Comparison of ENCODE assay signal across 14 mouse cellular contexts in the genomic region with DNA sequence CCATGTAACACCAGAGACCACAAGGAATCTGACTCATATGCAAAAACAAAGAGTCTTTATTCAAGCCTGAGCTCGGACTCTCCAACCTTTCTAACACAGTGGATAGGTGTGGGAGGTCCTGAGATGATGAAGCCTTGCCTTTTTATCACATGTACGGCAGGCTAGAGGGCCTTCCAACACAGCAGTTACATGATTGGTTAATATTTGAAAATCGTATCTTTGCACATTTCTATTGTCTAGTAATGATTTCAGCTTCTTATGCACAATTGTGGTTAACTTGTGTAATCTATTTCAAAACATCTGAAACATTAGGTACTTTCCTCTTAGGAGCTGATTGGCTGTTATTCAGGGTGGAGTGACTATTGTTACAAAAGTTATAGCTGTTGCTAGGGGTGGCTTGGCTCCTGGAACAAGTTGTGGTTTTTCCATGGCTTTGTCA. TPM values are rescaled to one million over a fixed set of nuclear protein-coding genes. Genes with fewer than 3 reads are reported as not detected.
DNase-seq lines count a peak whose midpoint lies in the region; ATAC-seq and TF ChIP-seq lines count a peak whose summit lies in the region.
"Had no signal": no experiment of that assay in that cellular context is flagged by ENCODE, and none has a peak within 500 bp of the region (broad histone marks: within the 10 kb centered on the region; RNA-seq: fewer than 3 reads in every experiment).

No protein-coding gene starts in this region.

- no peaks in the 10 kb centered on the region for H3K36me3 ChIP-seq in limb, embryonic 11.5 days (ENCODE audit: control insufficient read depth, insufficient read depth, low read length)
- H3K36me3 ChIP-seq in limb, embryonic 10.5 days: no peaks in the 10 kb centered on the region
- no peaks in the 10 kb centered on the region for H3K36me3 ChIP-seq in intestine, postnatal 0 days (ENCODE audit: control insufficient read depth, insufficient read depth)
- H3K36me3 ChIP-seq: forebrain, embryonic 15.5 days; limb, embryonic 15.5 days; midbrain, embryonic 13.5 days had no signal

- peak; percentile 9 for DNase-seq in limb, embryonic 11.5 days (ENCODE audit: low spot score)
- DNase-seq in limb, embryonic 10.5 days (ENCODE audit: low spot score): no peak
- DNase-seq in induced T-regulatory cell, adult 2 months (ENCODE audit: low read depth): peak; percentile 76
- DNase-seq in spleen, adult 12 weeks (ENCODE audit: low spot score): no peak
- no peak for DNase-seq in cerebellum, adult 11 months
- DNase-seq: kidney, adult 2 months; layer of hippocampus, adult 9-11 months; right cerebral cortex, postnatal 4 days had no signal

- ATAC-seq in limb, embryonic 11.5 days (ENCODE audit: insufficient number of reproducible peaks, low FRiP score, low TSS enrichment, low read depth): no peak
- ATAC-seq in activated CD4-positive, CD25-positive, alpha-beta regulatory T cell, adult 4 months: peak; percentile 91
- ATAC-seq in monocyte, adult 5-6 weeks (replicated peaks; ENCODE audit: insufficient number of reproducible peaks, low FRiP score, low TSS enrichment, poor library complexity, severe bottlenecking): peak; percentile 68
- no peak for ATAC-seq in intestine, postnatal 0 days
- ATAC-seq: forebrain, embryonic 15.5 days; midbrain, embryonic 13.5 days had no signal

- H3K9me3 ChIP-seq in limb, embryonic 11.5 days (ENCODE audit: control insufficient read depth, low read length): no peaks in the 10 kb centered on the region
- H3K9me3 ChIP-seq in limb, embryonic 10.5 days (replicated peaks): no peaks in the 10 kb centered on the region
- 0 out of 2 replicates have a peak, but pooled peaks cover 5% of the 10 kb centered on the region for H3K9me3 ChIP-seq in intestine, postnatal 0 days (ENCODE audit: control insufficient read depth)
- H3K9me3 ChIP-seq: forebrain, embryonic 15.5 days; limb, embryonic 15.5 days had no signal

- H3K27me3 ChIP-seq in limb, embryonic 11.5 days (ENCODE audit: control insufficient read depth, insufficient read depth, low read length): no peaks in the 10 kb centered on the region
- H3K27me3 ChIP-seq in limb, embryonic 10.5 days (ENCODE audit: low read depth, poor library complexity, severe bottlenecking): no peaks in the 10 kb centered on the region
- no peaks in the 10 kb centered on the region for H3K27me3 ChIP-seq in intestine, postnatal 0 days (replicated peaks; ENCODE audit: control insufficient read depth, insufficient read depth, low read length)
- H3K27me3 ChIP-seq: forebrain, embryonic 15.5 days; limb, embryonic 15.5 days; midbrain, embryonic 13.5 days had no signal

- H3K27ac ChIP-seq in limb, embryonic 11.5 days (replicated peaks; ENCODE audit: low read depth, low read length): no peak overlapping the region
- no peak overlapping the region for H3K27ac ChIP-seq in limb, embryonic 10.5 days
- no peak overlapping the region for H3K27ac ChIP-seq in intestine, postnatal 0 days (ENCODE audit: low read depth, low read length)
- H3K27ac ChIP-seq: forebrain, embryonic 15.5 days; limb, embryonic 15.5 days; midbrain, embryonic 13.5 days had no signal

- H3K4me1 ChIP-seq in limb, embryonic 11.5 days (ENCODE audit: control insufficient read depth, insufficient read depth, low read length): no peaks in the 10 kb centered on the region
- no peaks in the 10 kb centered on the region for H3K4me1 ChIP-seq in limb, embryonic 10.5 days
- no peaks in the 10 kb centered on the region for H3K4me1 ChIP-seq in intestine, postnatal 0 days (replicated peaks; ENCODE audit: control insufficient read depth, insufficient read depth, low read length)
- H3K4me1 ChIP-seq: forebrain, embryonic 15.5 days; limb, embryonic 15.5 days; midbrain, embryonic 13.5 days had no signal

- no peak overlapping the region for H3K4me2 ChIP-seq in limb, embryonic 11.5 days (ENCODE audit: low read depth, severe bottlenecking)
- no peak overlapping the region for H3K4me2 ChIP-seq in intestine, postnatal 0 days (replicated peaks; ENCODE audit: low read depth)
- H3K4me2 ChIP-seq: forebrain, embryonic 15.5 days; limb, embryonic 15.5 days; midbrain, embryonic 13.5 days had no signal

- no peak overlapping the region for H3K9ac ChIP-seq in limb, embryonic 11.5 days (ENCODE audit: low read length)
- H3K9ac ChIP-seq in intestine, postnatal 0 days (ENCODE audit: low read depth, low read length): no peak overlapping the region
- H3K9ac ChIP-seq: forebrain, embryonic 15.5 days; limb, embryonic 15.5 days; midbrain, embryonic 13.5 days had no signal

- no peak for TF ChIP-seq CTCF in intestine, postnatal 0 days (IDR thresholded peaks at IDR 0.05; ENCODE audit: low read depth)

- no peak overlapping the region for H3K4me3 ChIP-seq in limb, embryonic 11.5 days (ENCODE audit: low read depth, low read length)
- H3K4me3 ChIP-seq in limb, embryonic 10.5 days: no peak overlapping the region
- H3K4me3 ChIP-seq in intestine, postnatal 0 days (ENCODE audit: low read depth, low read length): no peak overlapping the region
- H3K4me3 ChIP-seq: forebrain, embryonic 15.5 days; limb, embryonic 15.5 days; midbrain, embryonic 13.5 days had no signal

- WGBS in limb, embryonic 11.5 days: 81% methylated on average over 3 of the region's 3 CpGs
- WGBS in limb, embryonic 10.5 days: 83% methylated on average over 3 of the region's 3 CpGs
- WGBS in intestine, postnatal 0 days: 69% methylated on average over 3 of the region's 3 CpGs

RNA-seq across cellular contexts. Expression of a gene that starts 48.4 kb away (rescaled TPM):
- polyA plus RNA-seq in limb, embryonic 11.5 days (2014; fragmentation: Nextera tagmentation; extraction: Ambion mirVana): 60.4 and 61.7 TPM in 2 replicates
- polyA plus RNA-seq in limb, embryonic 10.5 days (2016; fragmentation: Nextera tagmentation; extraction: Ambion mirVana): 51.8 and 61.6 TPM in 2 replicates
- 100 to 1,000 TPM; 186 to 274 TPM for polyA plus RNA-seq in activated CD4-positive, CD25-positive, alpha-beta regulatory T cell, adult 4 months (2017; shearing (Covaris generic))
- total RNA-seq in monocyte, adult 5-6 weeks (2017): 136 to 145 TPM (median 140 TPM) in 3 replicates
- polyA plus RNA-seq in intestine, postnatal 0 days (2015; fragmentation: Nextera tagmentation; extraction: Ambion mirVana): 16.3 and 18.9 TPM in 2 replicates

Comparison
In these comparisons a context has a peak if more than half of its experiments do, and no peak if none do; other contexts are left out.
1. DNase-seq: peak in limb, embryonic 11.5 days (single experiment) and induced T-regulatory cell, adult 2 months (single experiment); none in limb, embryonic 10.5 days (single experiment), spleen, adult 12 weeks (single experiment) and cerebellum, adult 11 months (single experiment).
2. ATAC-seq: peak in activated CD4-positive, CD25-positive, alpha-beta regulatory T cell, adult 4 months (single experiment) and monocyte, adult 5-6 weeks (single experiment); none in limb, embryonic 11.5 days (single experiment) and intestine, postnatal 0 days (single experiment).